Mouse (Mus musculus) midbrain, embryonic 16.5 days (tissue): Measurements from ENCODE around the gene Lzts2. TPM values are rescaled to one million over a fixed set of nuclear protein-coding genes. Genes with fewer than 3 reads are reported as not detected.

Experiments used
- ATAC-seq: fragments of 200-750 bp; cut with Nextera tagmentation; 2 replicates; pipeline ENCODE4 v1.8.0; 2017; ENCODE audit warnings: moderate TSS enrichment
- H3K27ac ChIP-seq: fragments of 300-500 bp; sonication (generic); 2 replicates; pipeline ENCODE4 v1.5.1; 2014; ENCODE audit warnings: mild to moderate bottlenecking, low read length, mixed read lengths
- H3K27me3 ChIP-seq: fragments of 300-500 bp; sonication (generic); 2 replicates; pipeline ENCODE4 v1.6.1; 2014; ENCODE audit warnings: low read depth, low read length, mixed read lengths; ENCODE audit not compliant: control insufficient read depth, insufficient read depth
- H3K36me3 ChIP-seq: fragments of 300-500 bp; sonication (generic); 2 replicates; pipeline ENCODE4 v1.6.1; 2014; ENCODE audit warnings: mild to moderate bottlenecking, low read length, moderate library complexity, mixed read lengths; ENCODE audit not compliant: control insufficient read depth, insufficient read depth
- H3K4me1 ChIP-seq: fragments of 300-500 bp; sonication (generic); 2 replicates; pipeline ENCODE4 v1.6.1; 2014; ENCODE audit warnings: mild to moderate bottlenecking, low read length, mixed read lengths; ENCODE audit not compliant: control insufficient read depth, insufficient read depth
- H3K4me2 ChIP-seq: fragments of 300-500 bp; sonication (generic); 2 replicates; pipeline ENCODE4 v1.6.1; 2014; ENCODE audit warnings: mild to moderate bottlenecking, low read length, mixed read lengths
- H3K4me3 ChIP-seq: fragments of 300-500 bp; sonication (generic); 2 replicates; pipeline ENCODE4 v1.5.1; 2014; ENCODE audit warnings: low read depth, mild to moderate bottlenecking, low read length, moderate library complexity, mixed read lengths
- H3K9ac ChIP-seq: fragments of 300-500 bp; sonication (generic); 2 replicates; pipeline ENCODE4 v1.6.1; 2014; ENCODE audit warnings: low read depth, low read length, mixed read lengths
- H3K9me3 ChIP-seq: fragments of 300-500 bp; sonication (generic); replicated peaks from 2 replicates; pipeline ENCODE4 v1.6.1; 2014; ENCODE audit warnings: mild to moderate bottlenecking, low read length, mixed read lengths; ENCODE audit not compliant: control insufficient read depth, poor library complexity, severe bottlenecking
- WGBS: fragments of 180-500 bp; shearing (Covaris S2); extraction: QIAGEN DNeasy Blood & Tissue Kit; methylation state at CpG from one replicate; pipeline ENCODE4 v1.1.7; 2014; 5-methylcytosine and 5-hydroxymethylcytosine counted together
- polyA plus RNA-seq: library from polyadenylated mRNA; unstranded; fragments of >200 nt; fragmentation: Nextera tagmentation; extraction: Ambion mirVana; gene quantifications from 2 replicates; pipeline ENCODE4 v1.2.1, GENCODE M21; 2015

Gene Lzts2
- polyA plus RNA-seq, 1 experiment from 2014 or later, result 15.5 TPM

DNA sequence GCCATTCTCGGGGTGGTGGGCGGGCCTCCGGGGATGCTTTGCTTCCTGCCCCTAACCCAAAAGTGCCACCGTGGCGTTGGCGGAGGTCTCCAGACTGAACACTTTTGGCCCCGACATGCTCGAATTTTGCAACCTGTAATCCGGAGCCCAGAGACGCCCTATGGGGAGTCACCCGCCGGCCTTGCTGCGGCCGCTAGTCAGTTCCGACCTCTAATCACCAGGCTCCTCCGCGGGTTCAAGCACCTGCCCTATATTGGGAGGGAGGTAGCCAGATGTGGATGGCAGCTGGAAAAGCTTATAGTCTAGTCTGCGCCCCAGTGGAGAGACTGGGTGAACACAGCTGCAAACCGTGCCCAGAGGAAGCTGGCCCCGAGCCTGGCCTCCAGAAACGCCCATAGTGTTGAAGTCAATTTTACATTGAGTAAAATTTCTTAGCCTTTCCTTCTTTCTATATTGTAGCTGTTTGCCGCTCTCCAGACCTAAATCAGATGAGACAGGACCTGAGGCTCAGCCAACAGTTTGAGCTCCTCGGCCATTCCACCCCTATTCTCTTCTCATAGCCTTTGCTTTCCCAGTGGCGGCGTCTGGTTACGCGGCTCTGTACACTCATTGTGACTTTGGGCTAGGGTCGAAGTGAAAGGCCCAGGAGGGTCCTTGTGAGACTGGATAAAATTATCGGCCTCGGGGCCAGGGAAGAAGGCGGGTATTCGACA, 61.3 kb downstream of the Lzts2 start:
- Histone ChIP-seq H3K36me3 (no peaks in the 10 kb centered on the region), H3K9ac (peak overlapping the region; percentile 87), H3K4me1 (peaks cover 29% of the 10 kb centered on the region), H3K4me2 (peak overlapping the region; percentile 95), H3K27me3 (peaks cover 42% of the 10 kb centered on the region), H3K27ac (peak overlapping the region; percentile 92), H3K4me3 (peak overlapping the region; percentile 73), H3K9me3 (no peaks in the 10 kb centered on the region)
- WGBS, result 1% methylated on average over 32 of the region's 32 CpGs
- ATAC-seq, result peak; percentile 40

DNA sequence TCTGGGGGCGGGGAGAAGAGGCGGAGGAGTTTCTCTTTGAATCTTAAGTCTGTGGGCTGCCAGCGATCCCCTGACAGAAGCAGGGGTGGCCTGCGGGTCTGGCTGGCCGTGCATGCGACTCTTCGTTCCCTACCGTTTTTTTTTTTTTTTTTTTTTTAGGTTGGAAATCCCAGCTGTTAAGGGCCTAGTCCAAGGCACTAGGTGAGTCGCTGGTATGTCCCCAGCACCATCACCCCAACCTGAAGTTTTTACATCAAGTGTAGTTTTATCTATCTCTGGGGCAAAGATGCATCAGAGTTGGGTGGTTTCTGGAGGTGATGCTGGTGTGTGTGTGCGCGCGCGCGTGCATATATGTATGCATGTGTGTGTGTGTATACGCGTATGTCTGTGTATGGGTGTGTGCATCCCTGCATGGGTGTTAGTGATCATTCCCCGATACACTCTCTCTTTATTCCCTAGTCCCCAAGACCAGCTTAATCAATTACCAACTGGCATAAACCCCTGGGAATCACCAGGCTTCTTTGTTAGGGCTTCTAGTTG, 61.9 kb downstream of the Lzts2 start:
- Histone ChIP-seq H3K4me3 (peak overlapping the region; percentile 73; the same call in 1 of the 2 replicates), H3K27me3 (peaks cover 42% of the 10 kb centered on the region), H3K36me3 (no peaks in the 10 kb centered on the region), H3K4me2 (peak overlapping the region; percentile 95), H3K4me1 (peaks cover 35% of the 10 kb centered on the region), H3K27ac (no peak overlapping the region), H3K9me3 (no peaks in the 10 kb centered on the region), H3K9ac (no peak overlapping the region)
- 7% methylated on average over 16 of the region's 17 CpGs for WGBS
- no peak for ATAC-seq

Other genes with a start within 250 kb of the Lzts2 start
- 30.3 and 35.7 TPM in 2 replicates for gene Slf2, start 83.3 kb upstream of the Lzts2 start, polyA plus RNA-seq
- gene Sema4g, start 25.3 kb upstream of the Lzts2 start, polyA plus RNA-seq, result 16.5 and 16.9 TPM in 2 replicates
- 13.6 and 16.0 TPM in 2 replicates for gene Twnk, start 8.8 kb upstream of the Lzts2 start, polyA plus RNA-seq
- gene Mrpl43, start 8.0 kb upstream of the Lzts2 start, polyA plus RNA-seq, result 88.6 and 92.9 TPM in 2 replicates
- 2.9 and 3.9 TPM in 2 replicates for gene Pdzd7, start 31.3 kb downstream of the Lzts2 start, polyA plus RNA-seq
- gene Sfxn3, start 33.1 kb downstream of the Lzts2 start, polyA plus RNA-seq, result 95.9 and 101 TPM in 2 replicates
- 1.3 and 1.9 TPM in 2 replicates for gene Kazald1, start 60.8 kb downstream of the Lzts2 start, polyA plus RNA-seq
- not detected in 2 replicates for gene Tlx1, start 136.3 kb downstream of the Lzts2 start, polyA plus RNA-seq
- 0.07 and 0.08 TPM in 2 replicates for gene Lbx1, start 221.4 kb downstream of the Lzts2 start, polyA plus RNA-seq